Mouse (Mus musculus): ENCODE measurements at regions not wholly inside any gene's neighbourhood (a gene's known extent, or its start where the extent isn't known, plus 50 kb on each side); places are given as distances from the start of the nearest gene placed in this dataset.

GRCm38 (mm10) chr11:114531241-114531765, 137.0 kb upstream of the Rpl38 start:
- ATAC-seq (ENCODE audit: extremely low read depth, insufficient number of reproducible peaks, low FRiP score, poor library complexity, severe bottlenecking) (no peak), DNase-seq (ENCODE audit: low spot score) (no peak)
- Histone ChIP-seq H3K4me1 (ENCODE audit: insufficient read depth, low read depth, low read length) (no peaks in the 10 kb centered on the region), H3K4me3 (ENCODE audit: low read depth, low read length) (no peak overlapping the region), H3K36me3 (replicated peaks) (no peaks in the 10 kb centered on the region), H3K9me3 (replicated peaks) (peaks cover 77% of the 10 kb centered on the region), H3K27me3 (ENCODE audit: insufficient read depth, low read length) (no peaks in the 10 kb centered on the region)
- no peak for TF ChIP-seq GATA1 (IDR thresholded peaks at IDR 0.05; ENCODE audit: borderline replicate concordance, low read length)
- no peak for TF ChIP-seq POLR2AphosphoS5 (IDR thresholded peaks at IDR 0.05; ENCODE audit: insufficient replicate concordance, low read depth, low read length)
- TF ChIP-seq GATA2 (IDR thresholded peaks at IDR 0.05; ENCODE audit: borderline replicate concordance, low read depth, low read length) = no peak

GRCm38 (mm10) chr11:114528937-114529772, 139.2 kb upstream of the Rpl38 start:
- DNase-seq (ENCODE audit: low spot score) = no peak
- Histone ChIP-seq H3K4me3 (ENCODE audit: low read depth, low read length) (no peak overlapping the region; the same call in 1 of the 2 replicates), H3K9me3 (replicated peaks) (peaks cover 68% of the 10 kb centered on the region), H3K36me3 (replicated peaks) (no peaks in the 10 kb centered on the region), H3K27me3 (ENCODE audit: insufficient read depth, low read length) (no peaks in the 10 kb centered on the region), H3K4me1 (ENCODE audit: insufficient read depth, low read depth, low read length) (no peaks in the 10 kb centered on the region)
- ATAC-seq (ENCODE audit: extremely low read depth, insufficient number of reproducible peaks, low FRiP score, poor library complexity, severe bottlenecking) = no peak
- no peak for TF ChIP-seq GATA1 (IDR thresholded peaks at IDR 0.05; ENCODE audit: borderline replicate concordance, low read length)
- no peak for TF ChIP-seq POLR2AphosphoS5 (IDR thresholded peaks at IDR 0.05; ENCODE audit: insufficient replicate concordance, low read depth, low read length)
- TF ChIP-seq GATA2 (IDR thresholded peaks at IDR 0.05; ENCODE audit: borderline replicate concordance, low read depth, low read length) = no peak
- TF ChIP-seq CTCF (IDR thresholded peaks at IDR 0.05; ENCODE audit: low read depth, low read length) = no peak
- no peak for TF ChIP-seq TAL1 (conservative IDR thresholded peaks at IDR 0.05; ENCODE audit: low read depth, low read length)

GRCm38 (mm10) chr11:114523444-114524238, 144.7 kb upstream of the Rpl38 start:
- Histone ChIP-seq H3K4me3 (ENCODE audit: low read depth, low read length) (no peak overlapping the region), H3K9me3 (replicated peaks) (peaks cover 75% of the 10 kb centered on the region), H3K27me3 (ENCODE audit: insufficient read depth, low read length) (no peaks in the 10 kb centered on the region), H3K36me3 (replicated peaks) (no peaks in the 10 kb centered on the region), H3K4me1 (ENCODE audit: insufficient read depth, low read depth, low read length) (no peaks in the 10 kb centered on the region)
- ATAC-seq (ENCODE audit: extremely low read depth, insufficient number of reproducible peaks, low FRiP score, poor library complexity, severe bottlenecking) (no peak), DNase-seq (ENCODE audit: low spot score) (no peak)
- TF ChIP-seq GATA1 (IDR thresholded peaks at IDR 0.05; ENCODE audit: borderline replicate concordance, low read length) (no peak), POLR2AphosphoS5 (IDR thresholded peaks at IDR 0.05; ENCODE audit: insufficient replicate concordance, low read depth, low read length) (no peak), CTCF (IDR thresholded peaks at IDR 0.05; ENCODE audit: low read depth, low read length) (no peak), GATA2 (IDR thresholded peaks at IDR 0.05; ENCODE audit: borderline replicate concordance, low read depth, low read length) (no peak), TAL1 (conservative IDR thresholded peaks at IDR 0.05; ENCODE audit: low read depth, low read length) (no peak)

- Histone ChIP-seq H3K4me1 (ENCODE audit: insufficient read depth, low read depth, low read length) (no peaks in the 10 kb centered on the region), H3K27me3 (ENCODE audit: insufficient read depth, low read length) (no peaks in the 10 kb centered on the region), H3K4me3 (ENCODE audit: low read depth, low read length) (no peak overlapping the region), H3K9me3 (replicated peaks) (peaks cover 83% of the 10 kb centered on the region), H3K36me3 (replicated peaks) (no peaks in the 10 kb centered on the region)
- DNase-seq (ENCODE audit: low spot score) (no peak), ATAC-seq (ENCODE audit: extremely low read depth, insufficient number of reproducible peaks, low FRiP score, poor library complexity, severe bottlenecking) (no peak)
- TF ChIP-seq POLR2AphosphoS5 (IDR thresholded peaks at IDR 0.05; ENCODE audit: insufficient replicate concordance, low read depth, low read length) = no peak
These were observed 153.0 kb upstream of the Rpl38 start for GRCm38 (mm10) chr11:114515278-114515677.

- H3K4me3 ChIP-seq (ENCODE audit: low read depth, low read length) = no peak overlapping the region
- peaks cover 80% of the 10 kb centered on the region for H3K9me3 ChIP-seq (replicated peaks)
- no peak for DNase-seq (ENCODE audit: low spot score)
- TF ChIP-seq GATA1 (IDR thresholded peaks at IDR 0.05; ENCODE audit: borderline replicate concordance, low read length) = no peak
- no peak for TF ChIP-seq POLR2AphosphoS5 (IDR thresholded peaks at IDR 0.05; ENCODE audit: insufficient replicate concordance, low read depth, low read length)
- no peak for TF ChIP-seq TAL1 (conservative IDR thresholded peaks at IDR 0.05; ENCODE audit: low read depth, low read length)
- no peak for TF ChIP-seq GATA2 (IDR thresholded peaks at IDR 0.05; ENCODE audit: borderline replicate concordance, low read depth, low read length)
- TF ChIP-seq CTCF (IDR thresholded peaks at IDR 0.05; ENCODE audit: low read depth, low read length) = no peak
- H3K4me1 ChIP-seq (ENCODE audit: insufficient read depth, low read depth, low read length) = no peaks in the 10 kb centered on the region
- H3K36me3 ChIP-seq (replicated peaks) = no peaks in the 10 kb centered on the region
- no peak for ATAC-seq (ENCODE audit: extremely low read depth, insufficient number of reproducible peaks, low FRiP score, poor library complexity, severe bottlenecking)
- H3K27me3 ChIP-seq (ENCODE audit: insufficient read depth, low read length) = no peaks in the 10 kb centered on the region
These were observed 154.2 kb upstream of the Rpl38 start for GRCm38 (mm10) chr11:114514126-114514525.

- Histone ChIP-seq H3K27me3 (ENCODE audit: insufficient read depth, low read length) (no peaks in the 10 kb centered on the region), H3K9me3 (replicated peaks) (peaks cover 78% of the 10 kb centered on the region), H3K4me1 (ENCODE audit: insufficient read depth, low read depth, low read length) (no peaks in the 10 kb centered on the region), H3K4me3 (ENCODE audit: low read depth, low read length) (no peak overlapping the region), H3K36me3 (replicated peaks) (no peaks in the 10 kb centered on the region)
- DNase-seq (ENCODE audit: low spot score) (no peak), ATAC-seq (ENCODE audit: extremely low read depth, insufficient number of reproducible peaks, low FRiP score, poor library complexity, severe bottlenecking) (no peak)
- TF ChIP-seq CTCF (IDR thresholded peaks at IDR 0.05; ENCODE audit: low read depth, low read length) (no peak), GATA2 (IDR thresholded peaks at IDR 0.05; ENCODE audit: borderline replicate concordance, low read depth, low read length) (no peak), TAL1 (conservative IDR thresholded peaks at IDR 0.05; ENCODE audit: low read depth, low read length) (no peak), GATA1 (IDR thresholded peaks at IDR 0.05; ENCODE audit: borderline replicate concordance, low read length) (no peak), POLR2AphosphoS5 (IDR thresholded peaks at IDR 0.05; ENCODE audit: insufficient replicate concordance, low read depth, low read length) (no peak)
These were observed 154.9 kb upstream of the Rpl38 start for GRCm38 (mm10) chr11:114513446-114513845.

All from G1E (cell line).